8 mouse cellular contexts compared by ENCODE assay signal in the genomic region with DNA sequence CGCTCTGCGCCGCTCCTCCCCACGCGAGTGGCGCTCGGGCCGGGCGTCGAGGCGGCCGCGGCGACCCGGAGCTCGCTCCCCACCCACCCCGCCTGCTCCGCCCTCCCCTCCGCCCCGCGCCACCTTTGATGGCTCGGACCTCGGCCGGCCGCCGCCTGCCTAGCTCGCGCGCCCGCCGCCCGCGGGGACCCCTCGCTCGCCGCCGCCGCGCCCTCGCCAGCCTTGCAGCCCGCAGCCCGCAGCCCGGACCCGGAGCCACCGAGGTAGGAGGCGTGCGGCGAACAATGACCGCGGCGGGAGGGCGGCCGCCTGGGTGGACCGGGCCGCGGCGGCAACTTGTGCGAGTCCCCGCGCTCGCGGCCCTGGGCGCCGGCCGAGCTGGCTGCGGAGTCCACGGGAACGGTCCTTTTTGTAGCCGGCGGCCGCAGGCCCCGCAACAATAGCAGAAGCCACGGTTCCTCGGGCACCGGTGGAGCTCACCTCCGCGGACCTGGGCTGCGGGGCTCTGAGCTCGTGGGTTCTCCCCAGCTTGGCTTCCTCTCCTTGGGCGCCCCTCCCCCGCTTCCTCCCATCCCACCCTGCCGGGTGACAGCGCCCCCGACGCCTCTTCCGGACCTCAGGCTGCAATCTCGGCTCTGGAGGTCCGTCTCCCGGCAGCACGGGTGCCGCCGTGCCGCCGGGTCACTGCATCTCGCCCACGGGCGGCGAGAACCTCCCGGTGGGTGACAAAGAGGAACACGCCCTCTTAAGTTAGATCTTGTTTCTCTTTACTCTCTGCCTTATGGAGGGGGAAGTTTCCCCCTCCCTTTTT. TPM values are rescaled to one million over a fixed set of nuclear protein-coding genes. Genes with fewer than 3 reads are reported as not detected.
DNase-seq lines count a peak whose midpoint lies in the region; ATAC-seq and TF ChIP-seq lines count a peak whose summit lies in the region.

No protein-coding gene starts in this region.

- H3K4me2 ChIP-seq in embryonic facial prominence, embryonic 11.5 days (ENCODE audit: low read depth, low read length) = peak overlapping the region; percentile 94
- peak overlapping the region; percentile 97 for H3K4me2 ChIP-seq in heart, embryonic 13.5 days
- H3K4me2 ChIP-seq in kidney, embryonic 15.5 days = peak overlapping the region; percentile 89
- H3K4me2 ChIP-seq in neural tube, embryonic 15.5 days = peak overlapping the region; percentile 95

- H3K4me1 ChIP-seq in embryonic facial prominence, embryonic 11.5 days (ENCODE audit: control insufficient read depth, insufficient read depth, low read length) = peaks cover 5% of the 10 kb centered on the region
- H3K4me1 ChIP-seq in heart, embryonic 13.5 days = peaks cover 46% of the 10 kb centered on the region
- H3K4me1 ChIP-seq in kidney, embryonic 15.5 days = peaks cover 43% of the 10 kb centered on the region
- peaks cover 37% of the 10 kb centered on the region for H3K4me1 ChIP-seq in neural tube, embryonic 15.5 days

- H3K9ac ChIP-seq in embryonic facial prominence, embryonic 11.5 days (replicated peaks; ENCODE audit: low read length) = peak overlapping the region; percentile 97
- peak overlapping the region; percentile 99 for H3K9ac ChIP-seq in heart, embryonic 13.5 days
- H3K9ac ChIP-seq in kidney, embryonic 15.5 days = peak overlapping the region; percentile 94
- H3K9ac ChIP-seq in neural tube, embryonic 15.5 days (replicated peaks) = peak overlapping the region; percentile 86

- peaks cover 45% of the 10 kb centered on the region for H3K79me3 ChIP-seq in C2C12 (ENCODE audit: low read depth)

- ATAC-seq in embryonic facial prominence, embryonic 11.5 days (replicated peaks; ENCODE audit: insufficient number of reproducible peaks, low FRiP score, low TSS enrichment, low read depth) = peak; percentile 51
- ATAC-seq in heart, embryonic 13.5 days (ENCODE audit: extremely low read depth, insufficient number of reproducible peaks, low FRiP score, low TSS enrichment) = peak; percentile 55; the same call in 1 of the 2 replicates
- peak; percentile 90 for ATAC-seq in kidney, embryonic 15.5 days (replicated peaks; ENCODE audit: low FRiP score)
- ATAC-seq in neural tube, embryonic 15.5 days (ENCODE audit: low FRiP score) = peak; percentile 58

- WGBS in embryonic facial prominence, embryonic 11.5 days = 0% methylated on average over 89 of the region's 100 CpGs
- under 1% methylated on average over 83 of the region's 100 CpGs for WGBS in heart, embryonic 13.5 days
- under 1% methylated on average over 91 of the region's 100 CpGs for WGBS in kidney, embryonic 15.5 days
- WGBS in neural tube, embryonic 15.5 days = under 1% methylated on average over 47 of the region's 100 CpGs

- H3K36me3 ChIP-seq in C2C12 (ENCODE audit: control insufficient read depth, insufficient read depth) = peaks cover 5% of the 10 kb centered on the region
- H3K36me3 ChIP-seq in embryonic facial prominence, embryonic 11.5 days (replicated peaks; ENCODE audit: control insufficient read depth, insufficient read depth, low read depth, low read length) = no peaks in the 10 kb centered on the region
- H3K36me3 ChIP-seq in heart, embryonic 13.5 days = no peaks in the 10 kb centered on the region
- H3K36me3 ChIP-seq in kidney, embryonic 15.5 days = no peaks in the 10 kb centered on the region
- H3K36me3 ChIP-seq in neural tube, embryonic 15.5 days = no peaks in the 10 kb centered on the region

- H3K9me3 ChIP-seq in embryonic facial prominence, embryonic 11.5 days (replicated peaks; ENCODE audit: control insufficient read depth, low read length) = no peaks in the 10 kb centered on the region
- peaks cover 2% of the 10 kb centered on the region; the same call in 1 of the 2 replicates for H3K9me3 ChIP-seq in heart, embryonic 13.5 days
- no peaks in the 10 kb centered on the region for H3K9me3 ChIP-seq in kidney, embryonic 15.5 days (replicated peaks)
- no peaks in the 10 kb centered on the region for H3K9me3 ChIP-seq in neural tube, embryonic 15.5 days (replicated peaks)

- no peaks in the 10 kb centered on the region for H3K27me3 ChIP-seq in C2C12 (ENCODE audit: control insufficient read depth, insufficient read depth, insufficient read length)
- no peaks in the 10 kb centered on the region for H3K27me3 ChIP-seq in embryonic facial prominence, embryonic 11.5 days (ENCODE audit: control insufficient read depth, insufficient read depth, low read length)
- H3K27me3 ChIP-seq in heart, embryonic 13.5 days (replicated peaks) = no peaks in the 10 kb centered on the region
- no peaks in the 10 kb centered on the region for H3K27me3 ChIP-seq in kidney, embryonic 15.5 days
- no peaks in the 10 kb centered on the region for H3K27me3 ChIP-seq in neural tube, embryonic 15.5 days (replicated peaks)

- H3K79me2 ChIP-seq in C2C12 (ENCODE audit: control insufficient read depth, insufficient read depth) = peaks cover 50% of the 10 kb centered on the region

- H3K4me3 ChIP-seq in C2C12 (ENCODE audit: insufficient read depth, poor library complexity, severe bottlenecking) = peak overlapping the region; percentile 86
- H3K4me3 ChIP-seq in embryonic facial prominence, embryonic 11.5 days (ENCODE audit: low read depth, low read length) = peak overlapping the region; percentile 94
- H3K4me3 ChIP-seq in heart, embryonic 13.5 days = peak overlapping the region; percentile 91
- peak overlapping the region; percentile 95 for H3K4me3 ChIP-seq in kidney, embryonic 15.5 days (replicated peaks)
- H3K4me3 ChIP-seq in neural tube, embryonic 15.5 days (replicated peaks) = peak overlapping the region; percentile 82

- H3ac ChIP-seq in C2C12 (ENCODE audit: control insufficient read depth, insufficient read length, low read depth) = peak overlapping the region; percentile 88

- TF ChIP-seq CTCF in C2C12 (IDR thresholded peaks at IDR 0.05; ENCODE audit: control insufficient read depth, insufficient read depth, insufficient read length) = no peak

- DNase-seq in adrenal gland, adult (ENCODE audit: inconsistent age in 2 of 2, low spot score in 1 of 2) = peak; percentile 63 to 85
- peak; percentile 74 for DNase-seq in embryonic facial prominence, embryonic 11.5 days (ENCODE audit: low spot score)
- peak; percentile 55 to 63 for DNase-seq in lung, adult 18-20 months
- peak; percentile 72 to 74 for DNase-seq in thymus, postnatal 36 days

- H3K27ac ChIP-seq in embryonic facial prominence, embryonic 11.5 days (replicated peaks; ENCODE audit: low read depth, low read length) = peak overlapping the region; percentile 92
- H3K27ac ChIP-seq in heart, embryonic 13.5 days (replicated peaks) = peak overlapping the region; percentile 86
- H3K27ac ChIP-seq in kidney, embryonic 15.5 days = peak overlapping the region; percentile 94
- H3K27ac ChIP-seq in neural tube, embryonic 15.5 days (replicated peaks) = peak overlapping the region; percentile 86

TF ChIP-seq in C2C12, 6 proteins besides CTCF, POLR2A, EP300 and RAD21:
- no peak for TF ChIP-seq MYOD1 (IDR thresholded peaks at IDR 0.05; ENCODE audit: control insufficient read depth, insufficient read length, low read depth)
- TF ChIP-seq MAX (IDR thresholded peaks at IDR 0.05) = peak; percentile 32

RNA-seq across cellular contexts. Expression of a gene that starts 0.9 kb away (rescaled TPM):
- polyA plus RNA-seq in C2C12 (2012; fragmentation: generic; extraction: Trizol) = 42.6 TPM
- 40.8 and 42.8 TPM in 2 replicates for polyA plus RNA-seq in embryonic facial prominence, embryonic 11.5 days (2014; fragmentation: Nextera tagmentation; extraction: Ambion mirVana)
- polyA plus RNA-seq in heart, embryonic 13.5 days (2015; fragmentation: Nextera tagmentation; extraction: Ambion mirVana) = 15.3 and 17.6 TPM in 2 replicates
- 31.6 and 35.8 TPM in 2 replicates for polyA plus RNA-seq in kidney, embryonic 15.5 days (2015; fragmentation: Nextera tagmentation; extraction: Ambion mirVana)
- polyA plus RNA-seq in neural tube, embryonic 15.5 days (2015; fragmentation: Nextera tagmentation; extraction: Ambion mirVana) = 28.1 and 28.5 TPM in 2 replicates

Comparison
In these comparisons a context has a peak if more than half of its experiments do, and no peak if none do; other contexts are left out.
1. Peak in every context shown above with its lines: DNase-seq, ATAC-seq, H3K4me3 ChIP-seq and H3K27ac ChIP-seq.